Comparison of ENCODE assay signal across 11 mouse cellular contexts in the genomic region with DNA sequence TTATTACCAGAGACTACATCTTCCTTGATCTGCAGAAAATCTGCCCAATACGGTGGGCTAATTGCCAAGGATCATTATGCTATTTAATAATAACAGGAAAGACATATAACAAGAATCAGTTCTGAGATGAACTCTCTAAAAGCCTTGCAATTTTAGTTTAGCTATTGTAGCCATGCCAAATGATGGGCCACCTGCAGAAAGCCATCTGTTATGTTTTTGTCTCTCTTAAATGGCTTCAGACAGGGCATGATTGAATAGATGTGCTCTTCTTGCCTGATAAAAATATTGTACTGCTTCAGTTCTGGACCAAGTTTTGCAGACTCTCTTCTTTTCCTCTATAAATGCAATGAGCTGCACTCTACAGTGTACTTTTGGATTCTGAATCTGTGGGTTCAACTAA. TPM values are rescaled to one million over a fixed set of nuclear protein-coding genes. Genes with fewer than 3 reads are reported as not detected.
"Had no signal": no experiment of that assay in that cellular context is flagged by ENCODE, and none has a peak within 500 bp of the region (broad histone marks: within the 10 kb centered on the region; RNA-seq: fewer than 3 reads in every experiment).

No protein-coding gene starts in this region.

- DNase-seq: kidney, postnatal 10 days; lung, adult 18-20 months; right cerebral cortex, postnatal 14 days; thymus, postnatal 36 days had no signal

- ATAC-seq: midbrain, embryonic 13.5 days had no signal

RNA-seq across cellular contexts. Expression of gene Tmprss11a, which starts 24.7 kb away (rescaled TPM):
- total RNA-seq: layer of hippocampus, postnatal 25 days; left cerebral cortex, postnatal 25 days; liver, adult 2 months; monocyte, adult 5-6 weeks had no signal

RNA-seq across cellular contexts. Expression of gene Tmprss11g, which starts 24.9 kb away (rescaled TPM):
- total RNA-seq: layer of hippocampus, adult 8-10 months; layer of hippocampus, postnatal 25 days; left cerebral cortex, adult 2 months; left cerebral cortex, postnatal 25 days; liver, adult 2 months; monocyte, adult 5-6 weeks had no signal
